Mouse (Mus musculus) cerebellum, postnatal 25 days (tissue): Measurements from ENCODE around the gene Neurl1b.

ENCODE experiments used
- DNase-seq, 2 experiments: peaks; one replicate each; pipeline ENCODE4 v3.0.0; 2021; ENCODE audit warnings: mixed read lengths in 2 of 2

Neurl1b gene

GRCm38 (mm10) chr17:26414523-26415354 lies at the start of gene Neurl1b:
Neurl1b (plus strand) TSS chr17:26414829.
- DNase-seq, result peak; percentile 62 to 79

- DNase-seq, result no peak
Measured at GRCm38 (mm10) chr17:26366792-26367191, 47.8 kb upstream of the Neurl1b start.

GRCm38 (mm10) chr17:26368336-26368992 lies 46.2 kb upstream of the Neurl1b start:
- no peak for DNase-seq

- peak; percentile 30 to 45 for DNase-seq
Measured at GRCm38 (mm10) chr17:26370521-26371245, 43.9 kb upstream of the Neurl1b start.

GRCm38 (mm10) chr17:26371246-26371535 lies 43.4 kb upstream of the Neurl1b start:
- no peak for DNase-seq

GRCm38 (mm10) chr17:26373211-26373610 lies 41.4 kb upstream of the Neurl1b start:
- DNase-seq, result no peak

- no peak for DNase-seq
Measured at GRCm38 (mm10) chr17:26376416-26376815, 38.2 kb upstream of the Neurl1b start.

GRCm38 (mm10) chr17:26376994-26377744 lies 37.5 kb upstream of the Neurl1b start:
- DNase-seq, result no peak

- DNase-seq, result no peak
Measured at GRCm38 (mm10) chr17:26380280-26380985, 34.2 kb upstream of the Neurl1b start.

GRCm38 (mm10) chr17:26380986-26381446 lies 33.6 kb upstream of the Neurl1b start:
- DNase-seq, result no peak

- no peak for DNase-seq
Measured at GRCm38 (mm10) chr17:26381613-26382012, 33.0 kb upstream of the Neurl1b start.

- no peak for DNase-seq
Measured at GRCm38 (mm10) chr17:26382176-26382575, 32.5 kb upstream of the Neurl1b start.

GRCm38 (mm10) chr17:26382687-26383086 lies 31.9 kb upstream of the Neurl1b start:
- no peak for DNase-seq

GRCm38 (mm10) chr17:26384111-26384510 lies 30.5 kb upstream of the Neurl1b start:
- no peak for DNase-seq

GRCm38 (mm10) chr17:26385252-26386130 lies 29.1 kb upstream of the Neurl1b start:
- DNase-seq, result no peak

GRCm38 (mm10) chr17:26386131-26386481 lies 28.5 kb upstream of the Neurl1b start:
- no peak for DNase-seq

- no peak for DNase-seq
Measured at GRCm38 (mm10) chr17:26388106-26388505, 26.5 kb upstream of the Neurl1b start.

GRCm38 (mm10) chr17:26389241-26389640 lies 25.4 kb upstream of the Neurl1b start:
- peak in 1 of 2 experiments; percentile 21 for DNase-seq

GRCm38 (mm10) chr17:26390666-26391065 lies 24.0 kb upstream of the Neurl1b start:
- DNase-seq, result no peak

- DNase-seq, result no peak
Measured at GRCm38 (mm10) chr17:26392355-26392754, 22.3 kb upstream of the Neurl1b start.

GRCm38 (mm10) chr17:26396765-26397164 lies 17.9 kb upstream of the Neurl1b start:
- no peak for DNase-seq
